Mouse (Mus musculus): ENCODE results near the gene Stk32b.

GRCm38 (mm10) chr5:37465461-37465860, 251.5 kb downstream of the Stk32b start:
- TF ChIP-seq POLR2A (IDR thresholded peaks at IDR 0.05; ENCODE audit: insufficient read depth, low read depth, low read length): no peak
- no peak for TF ChIP-seq EP300 (IDR thresholded peaks at IDR 0.05; ENCODE audit: insufficient read depth, low read depth, low read length)
